Mouse (Mus musculus): ENCODE measurements at regions not wholly inside any gene's neighbourhood (a gene's known extent, or its start where the extent isn't known, plus 50 kb on each side); places are given as distances from the start of the nearest gene placed in this dataset.

DNA sequence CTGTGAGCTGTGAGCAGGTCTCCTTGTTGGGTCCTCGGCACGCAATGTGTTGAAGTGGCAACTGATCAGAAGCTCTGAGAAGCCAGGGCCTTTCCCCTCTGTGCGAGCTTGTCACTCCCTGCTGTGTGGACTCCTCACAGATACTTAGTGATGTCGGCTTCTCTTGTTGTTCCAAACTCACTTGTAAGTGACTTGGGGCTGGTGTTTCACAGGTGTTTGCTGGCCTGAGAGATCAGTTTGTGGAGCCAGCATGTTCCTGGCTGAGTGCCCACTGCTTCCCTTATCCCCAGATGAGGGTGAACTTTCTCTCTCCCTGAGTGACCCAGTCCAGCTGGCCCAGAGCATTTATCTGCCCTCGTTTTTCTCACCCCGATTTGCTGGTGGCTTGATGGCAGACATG, 247.8 kb upstream of the Kcnab2 start:
- H3K27me3 ChIP-seq (ENCODE audit: insufficient read depth, low read length) = no peaks in the 10 kb centered on the region
- DNase-seq (no peak), ATAC-seq (ENCODE audit: insufficient read depth) (no peak)
- no peak overlapping the region for H3K9ac ChIP-seq
- H3K27ac ChIP-seq (ENCODE audit: low read depth) = no peak overlapping the region
- H3K4me2 ChIP-seq = no peak overlapping the region
- no peaks in the 10 kb centered on the region for H3K4me1 ChIP-seq (ENCODE audit: insufficient read depth)
- no peak for TF ChIP-seq CTCF (IDR thresholded peaks at IDR 0.05; ENCODE audit: low read depth)
- 31% methylated on average over 6 of the region's 6 CpGs for WGBS
- H3K4me3 ChIP-seq (ENCODE audit: low read depth, low read length) = no peak overlapping the region
- no peaks in the 10 kb centered on the region for H3K9me3 ChIP-seq (ENCODE audit: low read depth, low read length)
- H3K36me3 ChIP-seq (ENCODE audit: insufficient read depth) = no peaks in the 10 kb centered on the region

GRCm38 (mm10) chr4:152724741-152725140, 247.1 kb upstream of the Kcnab2 start:
- no peak overlapping the region for H3K4me2 ChIP-seq
- ATAC-seq (ENCODE audit: insufficient read depth) (no peak), DNase-seq (no peak)
- TF ChIP-seq CTCF (IDR thresholded peaks at IDR 0.05; ENCODE audit: low read depth) = no peak
- H3K9me3 ChIP-seq (ENCODE audit: low read depth, low read length) = no peaks in the 10 kb centered on the region
- no peaks in the 10 kb centered on the region for H3K36me3 ChIP-seq (ENCODE audit: insufficient read depth)
- no peaks in the 10 kb centered on the region for H3K4me1 ChIP-seq (ENCODE audit: insufficient read depth)
- H3K4me3 ChIP-seq (ENCODE audit: low read depth, low read length) = no peak overlapping the region
- no peak overlapping the region for H3K27ac ChIP-seq (ENCODE audit: low read depth)
- H3K9ac ChIP-seq = no peak overlapping the region
- H3K27me3 ChIP-seq (ENCODE audit: insufficient read depth, low read length) = no peaks in the 10 kb centered on the region
- 63% methylated on average over 7 of the region's 7 CpGs for WGBS

GRCm38 (mm10) chr4:152724026-152724425, 246.4 kb upstream of the Kcnab2 start:
- WGBS = 73% methylated on average over 10 of the region's 10 CpGs

DNA sequence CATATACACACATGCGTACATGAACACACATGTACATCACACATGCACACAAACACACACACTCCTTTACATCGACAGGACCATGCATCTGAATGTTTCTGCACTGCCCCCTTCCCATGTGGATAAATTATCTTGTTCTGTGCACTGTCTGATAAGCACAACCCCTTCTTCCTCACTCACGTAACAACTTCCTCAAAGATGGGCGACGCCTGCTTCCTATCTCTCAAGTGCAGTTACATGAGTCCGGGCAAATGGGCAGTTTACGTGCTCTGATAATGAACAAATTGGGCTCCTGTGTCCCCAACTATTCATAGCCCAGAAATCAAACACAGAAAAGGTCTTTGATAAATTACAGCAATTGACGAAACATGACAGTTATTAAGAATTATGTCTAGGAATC, 242.9 kb upstream of the Kcnab2 start:
- no peaks in the 10 kb centered on the region for H3K36me3 ChIP-seq (ENCODE audit: insufficient read depth)
- H3K9ac ChIP-seq = no peak overlapping the region
- no peak overlapping the region for H3K27ac ChIP-seq (ENCODE audit: low read depth)
- no peaks in the 10 kb centered on the region for H3K4me1 ChIP-seq (ENCODE audit: insufficient read depth)
- H3K27me3 ChIP-seq (ENCODE audit: insufficient read depth, low read length) = no peaks in the 10 kb centered on the region
- H3K9me3 ChIP-seq (ENCODE audit: low read depth, low read length) = no peaks in the 10 kb centered on the region
- 71% methylated on average over 8 of the region's 8 CpGs for WGBS
- no peak overlapping the region for H3K4me2 ChIP-seq
- ATAC-seq (ENCODE audit: insufficient read depth) (no peak), DNase-seq (no peak)
- no peak for TF ChIP-seq CTCF (IDR thresholded peaks at IDR 0.05; ENCODE audit: low read depth)
- no peak overlapping the region for H3K4me3 ChIP-seq (ENCODE audit: low read depth, low read length)

More at GRCm38 (mm10) chr4:152724026-152724425, 246.4 kb upstream of the Kcnab2 start:
- Histone ChIP-seq H3K9me3 (ENCODE audit: low read depth, low read length) (no peaks in the 10 kb centered on the region), H3K4me1 (ENCODE audit: insufficient read depth) (no peaks in the 10 kb centered on the region), H3K36me3 (ENCODE audit: insufficient read depth) (no peaks in the 10 kb centered on the region), H3K4me2 (no peak overlapping the region), H3K9ac (no peak overlapping the region), H3K27me3 (ENCODE audit: insufficient read depth, low read length) (no peaks in the 10 kb centered on the region), H3K27ac (ENCODE audit: low read depth) (no peak overlapping the region), H3K4me3 (ENCODE audit: low read depth, low read length) (no peak overlapping the region)
- no peak for ATAC-seq (ENCODE audit: insufficient read depth)
- no peak for TF ChIP-seq CTCF (IDR thresholded peaks at IDR 0.05; ENCODE audit: low read depth)
- no peak for DNase-seq

DNA sequence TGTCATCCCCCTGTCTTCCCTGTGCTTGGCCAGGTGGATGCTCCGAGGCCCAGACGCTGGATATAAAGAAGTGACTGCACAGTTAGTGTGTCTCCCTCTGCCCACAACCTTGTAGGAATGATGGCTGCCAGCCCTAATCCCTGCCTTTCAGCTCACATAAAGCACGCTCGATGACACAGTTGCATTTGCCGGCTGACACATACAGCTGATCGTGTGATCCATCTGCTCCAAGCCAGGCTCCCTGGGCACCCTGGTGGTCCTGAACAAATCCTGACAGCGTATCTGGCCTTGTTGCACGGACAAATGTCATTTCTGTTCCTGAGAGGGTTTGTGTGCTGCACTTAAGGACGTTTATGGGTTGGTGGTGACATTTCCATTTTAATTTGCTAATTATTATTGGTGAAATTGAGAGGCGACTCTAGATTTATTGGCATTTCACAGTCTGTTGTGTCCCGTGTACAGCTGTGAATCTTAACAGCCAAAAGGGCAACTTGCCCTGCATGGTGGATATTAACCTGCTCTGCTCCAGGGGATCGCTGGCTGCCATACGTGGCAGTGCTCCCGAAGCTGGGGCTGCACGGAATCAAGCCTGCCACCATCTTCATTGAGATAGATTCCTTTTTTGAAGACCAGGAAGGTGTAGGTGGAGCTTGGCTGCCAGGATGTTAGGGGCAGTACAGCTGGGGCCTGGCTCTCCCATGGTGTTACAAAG, 241.9 kb upstream of the Kcnab2 start:
- Histone ChIP-seq H3K27ac (ENCODE audit: low read depth) (no peak overlapping the region), H3K36me3 (ENCODE audit: insufficient read depth) (no peaks in the 10 kb centered on the region), H3K4me3 (ENCODE audit: low read depth, low read length) (no peak overlapping the region), H3K27me3 (ENCODE audit: insufficient read depth, low read length) (no peaks in the 10 kb centered on the region), H3K4me2 (no peak overlapping the region), H3K9me3 (ENCODE audit: low read depth, low read length) (no peaks in the 10 kb centered on the region), H3K4me1 (ENCODE audit: insufficient read depth) (no peaks in the 10 kb centered on the region), H3K9ac (no peak overlapping the region)
- 81% methylated on average over 15 of the region's 15 CpGs for WGBS
- no peak for DNase-seq
- ATAC-seq (ENCODE audit: insufficient read depth) = no peak
- no peak for TF ChIP-seq CTCF (IDR thresholded peaks at IDR 0.05; ENCODE audit: low read depth)

- H3K4me1 ChIP-seq (ENCODE audit: insufficient read depth) = no peaks in the 10 kb centered on the region
- no peaks in the 10 kb centered on the region for H3K27me3 ChIP-seq (ENCODE audit: insufficient read depth, low read length)
- ATAC-seq (ENCODE audit: insufficient read depth) = no peak
- no peaks in the 10 kb centered on the region for H3K36me3 ChIP-seq (ENCODE audit: insufficient read depth)
- 80% methylated on average over 5 of the region's 5 CpGs for WGBS
- no peaks in the 10 kb centered on the region for H3K9me3 ChIP-seq (ENCODE audit: low read depth, low read length)
- no peak overlapping the region for H3K4me2 ChIP-seq
- no peak for DNase-seq
- H3K9ac ChIP-seq = no peak overlapping the region
- no peak for TF ChIP-seq CTCF (IDR thresholded peaks at IDR 0.05; ENCODE audit: low read depth)
- H3K4me3 ChIP-seq (ENCODE audit: low read depth, low read length) = no peak overlapping the region
- no peak overlapping the region for H3K27ac ChIP-seq (ENCODE audit: low read depth)
Measured at GRCm38 (mm10) chr4:152710339-152710738, 232.7 kb upstream of the Kcnab2 start.

- 74% methylated on average over 7 of the region's 7 CpGs for WGBS
- H3K36me3 ChIP-seq (ENCODE audit: insufficient read depth) = no peaks in the 10 kb centered on the region
- DNase-seq = peak; percentile 3
- H3K27me3 ChIP-seq (ENCODE audit: insufficient read depth, low read length) = no peaks in the 10 kb centered on the region
- TF ChIP-seq CTCF (IDR thresholded peaks at IDR 0.05; ENCODE audit: low read depth) = peak; percentile 51
- no peak overlapping the region for H3K9ac ChIP-seq
- H3K4me2 ChIP-seq = no peak overlapping the region
- no peaks in the 10 kb centered on the region for H3K4me1 ChIP-seq (ENCODE audit: insufficient read depth)
- no peak for ATAC-seq (ENCODE audit: insufficient read depth)
- H3K9me3 ChIP-seq (ENCODE audit: low read depth, low read length) = no peaks in the 10 kb centered on the region
- no peak overlapping the region for H3K27ac ChIP-seq (ENCODE audit: low read depth)
- no peak overlapping the region for H3K4me3 ChIP-seq (ENCODE audit: low read depth, low read length)
Measured at GRCm38 (mm10) chr4:152700217-152700616, 222.5 kb upstream of the Kcnab2 start.
